Mouse (Mus musculus) mouse trophoblast stem cell (cell line): ENCODE results near the gene Sept8.

Source experiments
- in situ Hi-C, 2 experiments: fragments of 300-500 bp; cut with MseI, MboI; formaldehyde crosslinking; loops; 2 replicates in 1 of 2; 3 replicates in 1 of 2; pipeline ENCODE4 v1.15.1; 2025

The Sept8 gene

DNA sequence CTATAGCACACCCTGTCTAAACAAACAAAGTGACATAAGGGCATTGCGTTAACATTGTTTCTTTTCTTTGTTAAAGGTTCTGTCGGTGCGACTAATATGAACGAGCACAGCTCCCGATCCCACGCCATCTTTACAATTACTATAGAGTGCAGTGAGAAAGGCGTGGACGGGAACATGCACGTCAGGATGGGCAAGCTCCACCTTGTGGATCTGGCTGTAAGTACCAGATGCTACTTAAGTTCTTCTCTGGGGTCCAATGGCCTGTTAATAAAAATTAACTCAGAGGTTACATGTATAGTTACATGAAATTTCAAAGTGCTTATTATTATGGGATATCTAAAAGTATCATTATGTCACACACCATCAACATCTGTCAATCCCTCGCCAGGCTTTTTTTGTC, 64.1 kb downstream of the Sept8 start:
- in situ Hi-C loops, result no loop called here

DNA sequence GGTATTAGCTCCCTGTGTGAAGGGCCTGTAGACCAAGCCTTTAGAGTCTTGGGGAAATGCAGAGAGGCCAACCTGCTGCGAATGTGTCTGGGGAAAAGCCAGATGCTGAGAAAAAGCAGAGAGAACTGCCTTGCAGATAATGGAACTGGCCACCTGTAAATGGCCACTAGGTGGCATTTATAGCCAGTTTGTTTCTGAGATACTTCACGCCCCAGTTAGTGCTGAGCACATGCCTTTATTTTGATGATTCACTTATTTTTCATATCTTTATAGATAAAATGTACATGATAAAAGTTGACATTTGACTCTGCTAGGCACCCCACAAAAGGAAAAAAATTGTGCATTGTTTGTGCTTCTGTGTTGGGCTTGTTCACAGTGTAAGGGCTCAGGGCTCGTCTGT, 65.8 kb downstream of the Sept8 start:
- in situ Hi-C loops, result no loop called here

DNA sequence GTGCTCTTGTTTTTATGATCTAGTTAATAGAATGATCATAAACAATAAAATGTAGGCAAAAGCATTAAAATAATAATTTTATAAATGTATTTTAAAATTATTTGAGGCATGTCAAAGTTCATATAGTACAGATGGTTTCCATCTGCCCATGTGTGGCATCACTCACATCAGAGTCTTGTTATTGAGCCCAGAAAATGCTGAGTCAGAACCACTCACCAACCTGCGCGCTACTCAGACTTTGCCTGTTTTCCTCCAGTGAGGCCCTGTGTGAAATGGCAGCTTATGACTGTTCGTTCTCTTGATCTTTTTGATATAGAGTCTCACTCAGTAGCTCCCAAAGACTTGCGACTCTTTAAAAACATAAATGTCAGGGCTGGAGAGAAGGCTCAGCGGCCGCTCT, 66.5 kb downstream of the Sept8 start:
- in situ Hi-C loops, result no loop called here

DNA sequence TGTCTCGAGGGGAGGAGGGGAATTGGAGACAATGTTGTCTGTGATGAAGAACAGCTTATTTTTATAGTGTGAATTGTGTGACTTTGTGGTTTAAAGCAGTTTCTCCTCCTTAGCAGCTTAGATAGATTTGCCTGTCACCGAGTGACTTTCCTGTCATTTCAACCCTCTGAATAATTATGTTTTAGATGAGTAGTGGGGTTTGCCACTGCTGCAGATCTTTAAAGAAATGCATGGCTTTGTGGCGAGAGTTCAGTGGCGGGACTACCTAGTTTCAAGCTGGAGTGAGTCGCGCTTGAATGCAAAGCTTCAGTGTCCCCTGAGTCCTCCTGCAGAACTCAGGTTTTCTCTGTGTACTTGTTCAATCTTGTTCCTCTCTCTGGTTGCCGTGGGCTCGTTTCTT, 69.2 kb downstream of the Sept8 start:
- in situ Hi-C loops, result no loop called here

DNA sequence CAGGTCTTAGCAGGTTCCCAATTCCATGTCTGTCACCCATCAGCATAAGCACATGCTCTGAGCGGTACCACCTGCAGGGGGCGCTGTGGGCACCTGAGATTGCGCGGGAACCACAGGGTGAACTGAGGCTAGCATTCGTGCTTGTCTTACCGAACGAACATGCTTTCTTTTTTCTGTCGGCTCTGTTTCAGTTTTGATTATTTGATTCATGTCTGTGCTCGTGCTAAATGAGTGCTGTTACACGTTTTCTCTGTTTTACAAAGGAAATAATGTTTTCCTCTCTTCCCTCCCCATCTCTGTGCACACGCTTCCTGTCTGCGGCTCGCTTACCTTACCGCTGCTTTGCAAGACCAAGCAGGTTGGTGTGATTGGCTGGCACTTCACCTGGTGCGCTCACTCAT, 71.3 kb downstream of the Sept8 start:
- in situ Hi-C loops, result no loop called here

DNA sequence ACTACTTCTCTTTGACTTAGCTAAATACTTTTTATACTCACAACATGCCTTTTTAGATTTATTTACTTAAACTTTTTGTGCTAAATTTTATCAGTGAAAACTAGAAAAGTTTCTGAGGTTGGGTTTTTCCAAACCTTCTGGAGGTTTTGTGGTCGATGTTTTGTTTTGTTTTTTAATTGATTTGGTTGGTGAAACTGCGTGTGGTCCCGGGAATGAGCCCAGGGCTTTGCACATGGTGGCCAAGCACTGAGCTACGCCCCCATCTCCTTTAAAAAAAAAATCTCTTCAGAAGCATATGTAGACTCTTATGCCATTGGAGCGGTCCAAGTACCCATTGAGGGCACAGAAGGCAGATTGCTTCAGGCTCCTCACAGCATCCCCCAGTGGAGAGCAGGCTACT, 72.1 kb downstream of the Sept8 start:
- in situ Hi-C loops, result no loop called here
